Mouse (Mus musculus) C2C12 (cell line): ENCODE measurements around the gene E2f1.

Experiments used
- CEBPB ChIP-seq: IDR thresholded peaks from one replicate; pipeline ENCODE4 v1.6.1; 2011; ENCODE audit warnings: low read depth, mild to moderate bottlenecking, control low read depth, moderate library complexity
- CTCF ChIP-seq: IDR thresholded peaks from one replicate; pipeline ENCODE4 v1.5.1; 2011; ENCODE audit not compliant: control insufficient read depth, insufficient read depth, insufficient read length
- MAX ChIP-seq: IDR thresholded peaks from one replicate; pipeline ENCODE4 v1.6.1; 2011; ENCODE audit warnings: mild to moderate bottlenecking, control low read depth
- USF1 ChIP-seq: IDR thresholded peaks from one replicate; pipeline ENCODE4 v1.6.1; 2011; ENCODE audit warnings: low read depth, mild to moderate bottlenecking, control low read depth, moderate library complexity

DNA sequence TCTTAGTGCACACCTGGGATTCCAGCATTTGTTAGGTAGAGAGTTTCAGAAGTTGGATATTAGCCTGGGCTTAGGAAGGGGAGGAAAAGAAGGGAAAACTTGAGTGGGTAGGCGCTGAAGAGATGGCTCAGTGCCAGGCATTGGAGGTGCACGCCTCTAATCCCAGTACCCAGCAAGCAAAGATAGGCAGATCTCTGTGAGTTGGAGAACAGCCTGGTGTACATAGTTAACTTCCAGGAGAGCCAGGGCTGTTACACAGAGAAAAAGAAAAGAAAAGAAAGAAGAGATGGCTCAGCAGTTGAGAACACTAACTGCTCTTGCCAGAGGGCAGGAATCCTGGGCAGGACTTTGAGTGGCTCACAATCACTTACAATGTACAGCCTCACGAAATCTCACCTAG lies 43.2 kb downstream of the E2f1 start:
- TF ChIP-seq USF1 (no peak), CTCF (no peak), CEBPB (no peak), MAX (no peak)
